Mouse (Mus musculus) ES-Bruce4 (cell line): ENCODE results near the gene Endog. TPM values are rescaled to one million over a fixed set of nuclear protein-coding genes. Genes with fewer than 3 reads are reported as not detected.
"Not testable (repeated sequence)": the region's sequence is repeated elsewhere in the genome, so short reads cannot be mapped to it uniquely, and the experiment has no call there.

ENCODE experiments used
- H3K27ac ChIP-seq: 2 replicates; pipeline ENCODE4 v1.5.1; 2012; ENCODE audit warnings: low read length, inconsistent platforms; ENCODE audit not compliant: insufficient read depth
- H3K27me3 ChIP-seq: 2 replicates; pipeline ENCODE4 v1.6.1; 2012; ENCODE audit warnings: mild to moderate bottlenecking, low read length, inconsistent platforms; ENCODE audit not compliant: control insufficient read depth, poor library complexity, insufficient read depth, severe bottlenecking
- H3K36me3 ChIP-seq: 2 replicates; pipeline ENCODE4 v1.6.1; 2012; ENCODE audit warnings: inconsistent platforms, mild to moderate bottlenecking, low read length, moderate library complexity; ENCODE audit not compliant: control insufficient read depth, poor library complexity, insufficient read depth, severe bottlenecking
- H3K4me1 ChIP-seq: one replicate; pipeline ENCODE4 v1.8.1; 2011; ENCODE audit warnings: low read length; ENCODE audit not compliant: control insufficient read depth, insufficient read depth
- H3K4me3 ChIP-seq: 2 replicates; pipeline ENCODE4 v1.5.1; 2011; ENCODE audit warnings: low read depth, mild to moderate bottlenecking, low read length
- H3K9ac ChIP-seq: 2 replicates; pipeline ENCODE4 v1.6.1; 2012; ENCODE audit warnings: low read depth, mild to moderate bottlenecking, inconsistent platforms; ENCODE audit not compliant: poor library complexity, severe bottlenecking
- H3K9me3 ChIP-seq: replicated peaks from 2 replicates; pipeline ENCODE4 v1.6.1; 2012; ENCODE audit warnings: mild to moderate bottlenecking, low read length, inconsistent platforms; ENCODE audit not compliant: control insufficient read depth, poor library complexity, insufficient read depth, severe bottlenecking
- CTCF ChIP-seq: IDR thresholded peaks from one replicate; pipeline ENCODE4 v1.8.1; 2011; ENCODE audit warnings: low read depth, low read length
- EP300 ChIP-seq: IDR thresholded peaks from 2 replicates; pipeline ENCODE4 v1.6.1; 2011; ENCODE audit warnings: low read depth, low read length; ENCODE audit not compliant: insufficient read depth
- POLR2A ChIP-seq: IDR thresholded peaks from one replicate; pipeline ENCODE4 v1.8.1; 2011; ENCODE audit warnings: low read length; ENCODE audit not compliant: insufficient read depth
- polyA plus RNA-seq: library from polyadenylated mRNA; stranded (reverse); fragments of >200 nt; gene quantifications from 2 replicates; pipeline ENCODE4 v1.2.4, GENCODE M21; 2011; ENCODE audit warnings: low read depth; ENCODE audit not compliant: missing spikeins, insufficient read depth, insufficient read length

Endog gene
- polyA plus RNA-seq, 1 experiment, result 6.5 TPM

DNA sequence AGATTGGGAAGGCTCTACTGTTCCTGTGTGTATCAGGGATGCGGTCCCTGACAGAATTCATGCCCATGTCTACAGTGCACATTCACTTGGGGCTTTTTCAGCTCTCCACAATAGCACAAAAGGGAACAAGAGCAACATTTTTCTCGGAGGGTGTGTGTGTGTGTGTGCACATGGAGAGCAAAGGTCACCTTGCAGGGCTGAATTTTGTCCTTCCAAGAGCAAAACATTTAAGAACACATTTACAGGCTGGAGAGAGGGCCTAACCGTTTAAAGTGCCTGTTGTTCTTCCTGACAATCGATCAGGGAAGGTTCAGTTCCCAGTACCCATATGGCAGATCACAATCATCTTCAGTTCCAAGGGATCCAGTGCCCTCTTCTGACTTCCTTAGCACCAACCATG, 41.1 kb upstream of the Endog start:
- no peak overlapping the region for H3K4me3 ChIP-seq
- H3K9ac ChIP-seq, result no peak overlapping the region
- H3K27ac ChIP-seq, result peak overlapping the region; percentile 96
- H3K4me1 ChIP-seq, result no peaks in the 10 kb centered on the region
- no peaks in the 10 kb centered on the region for H3K36me3 ChIP-seq
- TF ChIP-seq POLR2A (no peak), CTCF (no peak), EP300 (no peak)
- no peaks in the 10 kb centered on the region for H3K27me3 ChIP-seq
- H3K9me3 ChIP-seq, result no peaks in the 10 kb centered on the region

DNA sequence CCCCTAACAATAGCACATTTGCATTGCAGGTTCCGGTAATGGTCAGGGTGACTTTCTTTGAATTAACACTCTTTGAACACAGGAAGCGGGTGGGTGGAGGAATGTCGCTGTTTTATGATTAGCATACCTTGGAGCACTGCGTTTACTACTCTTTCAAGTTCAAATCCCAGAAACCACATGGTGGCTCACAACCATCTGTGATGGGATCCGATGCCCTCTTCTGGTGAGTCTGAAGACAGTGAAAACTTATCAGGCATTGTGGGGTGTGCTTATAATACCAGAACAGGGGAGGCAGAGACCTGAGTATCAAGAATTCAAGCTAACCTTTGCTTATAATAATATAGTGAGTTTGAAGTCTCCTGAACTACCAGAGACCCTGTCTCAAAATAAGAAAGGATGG, 40.1 kb upstream of the Endog start:
- not testable (repeated sequence) for H3K4me1 ChIP-seq, H3K36me3 ChIP-seq, H3K4me3 ChIP-seq, H3K27me3 ChIP-seq, H3K9me3 ChIP-seq
- Histone ChIP-seq H3K27ac (peak overlapping the region; percentile 90), H3K9ac (peak overlapping the region; percentile 1; the same call in 1 of the 2 replicates)

DNA sequence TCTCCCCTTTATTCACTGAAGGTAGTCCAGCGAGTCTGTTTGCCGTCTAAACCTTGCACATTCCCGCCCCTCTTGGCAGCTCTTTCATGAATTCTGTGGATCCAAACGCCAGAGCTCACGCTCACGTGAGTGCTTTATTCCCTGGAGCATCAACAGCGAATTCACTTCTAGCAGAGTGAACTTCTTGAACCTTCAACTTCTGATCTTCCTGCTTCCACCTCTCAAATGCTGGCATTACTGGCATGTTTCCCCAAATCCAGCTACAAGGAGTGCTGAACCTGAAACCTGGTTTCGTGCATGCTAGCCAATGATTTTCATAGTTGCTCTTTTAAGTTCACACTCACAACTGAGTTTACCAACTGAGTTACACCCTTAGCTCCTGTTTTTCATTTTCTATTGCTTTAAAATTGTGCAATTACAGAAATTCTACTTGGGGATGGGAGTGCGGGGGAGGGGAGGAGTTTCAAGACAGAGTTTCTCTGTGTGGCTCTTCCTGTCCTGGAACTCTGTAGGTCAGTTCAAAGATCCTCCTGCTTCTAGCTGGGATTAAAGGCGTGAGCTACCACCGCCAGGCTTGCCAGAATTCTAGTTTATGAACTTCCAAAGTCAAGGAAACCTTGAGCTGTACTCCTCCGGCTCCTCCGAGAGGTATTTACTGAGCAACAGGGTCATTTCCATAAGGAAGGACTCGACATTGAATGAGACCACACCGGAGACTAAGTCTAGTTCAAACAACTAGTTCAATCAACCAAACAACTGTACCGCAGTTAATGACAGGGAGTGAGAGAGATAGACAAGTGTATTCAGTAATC, 38.3 kb upstream of the Endog start:
- Histone ChIP-seq H3K4me3 (peak overlapping the region; percentile 60), H3K27ac (peak overlapping the region; percentile 96), H3K9me3 (no peaks in the 10 kb centered on the region), H3K27me3 (no peaks in the 10 kb centered on the region), H3K9ac (peak overlapping the region; percentile 87), H3K36me3 (peaks cover 23% of the 10 kb centered on the region), H3K4me1 (peaks cover 6% of the 10 kb centered on the region)
- TF ChIP-seq POLR2A (no peak), EP300 (no peak), CTCF (no peak)

DNA sequence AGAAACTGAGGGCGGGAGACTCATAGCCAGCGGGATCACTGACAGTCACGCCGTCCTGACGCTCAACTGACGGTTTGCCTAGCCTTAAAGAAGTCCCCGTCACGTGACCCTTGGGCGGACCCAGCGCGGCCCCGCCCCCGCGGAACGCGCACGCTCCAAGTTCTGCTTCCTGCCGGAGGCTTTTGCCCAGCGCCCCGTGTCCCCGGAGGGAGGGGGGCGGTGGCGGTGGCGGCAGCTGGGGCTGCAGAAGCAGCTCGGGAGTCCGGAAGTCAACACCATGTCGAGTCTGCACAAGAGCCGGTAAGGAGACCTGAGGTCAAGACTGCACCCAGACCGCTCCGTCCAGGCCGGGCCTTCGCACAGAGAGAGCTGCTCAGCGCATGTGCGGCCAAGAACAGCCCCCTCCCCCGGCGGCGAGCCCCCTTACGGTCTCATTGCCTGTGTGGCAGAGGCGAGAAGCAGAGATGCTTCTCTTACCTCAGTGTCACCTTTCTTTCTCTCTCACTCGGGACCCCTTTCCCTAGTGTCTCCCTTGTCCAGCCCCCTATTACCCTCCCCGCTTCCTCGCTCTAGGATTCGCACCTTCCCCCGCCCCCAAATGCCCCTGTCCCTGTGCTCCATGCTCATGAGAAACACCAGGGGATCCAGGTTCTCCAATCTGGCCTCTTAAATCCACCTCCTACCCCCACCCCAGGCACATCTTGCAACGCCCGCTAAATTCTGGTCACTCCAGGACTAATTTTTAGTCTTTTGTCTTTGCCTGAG, 37.5 kb upstream of the Endog start, which contains the start of gene Tbc1d13:
Tbc1d13 (plus strand) TSS at position 134 of the 765 bp plus-strand sequence.
- Histone ChIP-seq H3K27me3 (no peaks in the 10 kb centered on the region), H3K4me3 (peak within 1 kb of the TSS; percentile 88), H3K36me3 (peaks cover 27% of the 10 kb centered on the region), H3K4me1 (peaks cover 6% of the 10 kb centered on the region), H3K9me3 (no peaks in the 10 kb centered on the region), H3K27ac (peak within 1 kb of the TSS; percentile 97), H3K9ac (peak within 1 kb of the TSS; percentile 87)
- TF ChIP-seq CTCF (no peak), POLR2A (peak; percentile 99), EP300 (peak; percentile 93)

DNA sequence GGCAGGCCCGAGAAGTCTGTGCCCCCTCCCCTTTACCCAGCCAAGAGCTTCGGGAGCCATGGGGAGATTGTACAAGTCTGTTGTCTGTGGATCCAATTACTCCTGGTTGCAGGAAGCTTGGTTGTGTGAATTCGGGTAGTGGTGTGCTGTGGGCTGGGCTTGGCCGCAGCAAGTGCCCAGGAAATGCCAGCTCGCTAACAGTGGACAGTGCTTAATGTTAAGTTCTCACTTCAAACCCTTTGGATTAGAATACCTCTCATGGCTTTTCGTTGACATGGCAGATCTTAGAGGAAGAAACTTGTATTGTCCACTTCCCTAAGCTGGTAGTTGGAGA, 36.9 kb upstream of the Endog start:
- Histone ChIP-seq H3K36me3 (peaks cover 31% of the 10 kb centered on the region), H3K4me1 (peaks cover 6% of the 10 kb centered on the region), H3K9me3 (no peaks in the 10 kb centered on the region), H3K27me3 (no peaks in the 10 kb centered on the region), H3K4me3 (peak overlapping the region; percentile 88), H3K27ac (peak overlapping the region; percentile 97), H3K9ac (peak overlapping the region; percentile 87)
- TF ChIP-seq CTCF (no peak), POLR2A (no peak), EP300 (no peak)
